Mouse (Mus musculus) left cerebral cortex, postnatal 25 days (tissue): ENCODE measurements around the gene Arhgef1. TPM values are rescaled to one million over a fixed set of nuclear protein-coding genes. Genes with fewer than 3 reads are reported as not detected.

Experiments
- DNase-seq, 2 experiments: peaks; one replicate each; pipeline ENCODE4 v3.0.0; 2022; ENCODE audit warnings: low spot score in 2 of 2, mixed read lengths in 1 of 2
- intact Hi-C: fragments of 180-260 bp; cut with DNase I; formaldehyde crosslinking; loops from one replicate; pipeline ENCODE4 v1.15.1; 2025
- total RNA-seq, 2 experiments: library from RNA; stranded (reverse); gene quantifications; 2 replicates each; pipeline ENCODE4 v1.2.3; 2021

Gene Arhgef1
- total RNA-seq, 2 experiments from 2014 or later, result 70.5 to 79.1 TPM

DNA sequence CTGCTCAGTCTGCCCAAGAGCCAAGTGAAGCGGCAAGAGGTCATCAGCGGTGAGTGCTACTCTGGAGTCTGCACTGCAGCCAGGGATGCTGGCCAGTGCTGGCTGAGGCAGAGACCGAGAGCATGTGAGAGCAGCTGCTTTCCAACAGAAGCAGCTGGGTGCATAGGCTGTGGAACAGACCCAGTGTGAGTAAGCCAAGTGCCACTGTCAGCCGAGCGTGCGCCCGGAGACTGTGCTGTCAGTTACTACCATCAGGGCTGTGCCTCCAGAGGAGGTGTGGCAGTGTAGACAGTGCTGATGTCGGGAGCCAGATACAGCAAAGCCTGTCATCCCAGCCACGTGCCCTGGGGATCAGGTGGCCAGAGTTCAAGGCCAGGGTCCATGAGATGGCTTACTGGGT lies 17.0 kb downstream of the Arhgef1 start:
- intact Hi-C loops, result no loop called here
- peak in 1 of 2 experiments; percentile 45 for DNase-seq

GRCm38 (mm10) chr7:24930475-24930874 lies 27.8 kb downstream of the Arhgef1 start:
- intact Hi-C loops, result no loop called here
- no peak for DNase-seq

GRCm38 (mm10) chr7:24931651-24932050 lies 28.9 kb downstream of the Arhgef1 start:
- intact Hi-C loops, result no loop called here
- DNase-seq, result no peak

GRCm38 (mm10) chr7:24943641-24944040 lies 40.9 kb downstream of the Arhgef1 start:
- intact Hi-C loops, result no loop called here
- no peak for DNase-seq

DNA sequence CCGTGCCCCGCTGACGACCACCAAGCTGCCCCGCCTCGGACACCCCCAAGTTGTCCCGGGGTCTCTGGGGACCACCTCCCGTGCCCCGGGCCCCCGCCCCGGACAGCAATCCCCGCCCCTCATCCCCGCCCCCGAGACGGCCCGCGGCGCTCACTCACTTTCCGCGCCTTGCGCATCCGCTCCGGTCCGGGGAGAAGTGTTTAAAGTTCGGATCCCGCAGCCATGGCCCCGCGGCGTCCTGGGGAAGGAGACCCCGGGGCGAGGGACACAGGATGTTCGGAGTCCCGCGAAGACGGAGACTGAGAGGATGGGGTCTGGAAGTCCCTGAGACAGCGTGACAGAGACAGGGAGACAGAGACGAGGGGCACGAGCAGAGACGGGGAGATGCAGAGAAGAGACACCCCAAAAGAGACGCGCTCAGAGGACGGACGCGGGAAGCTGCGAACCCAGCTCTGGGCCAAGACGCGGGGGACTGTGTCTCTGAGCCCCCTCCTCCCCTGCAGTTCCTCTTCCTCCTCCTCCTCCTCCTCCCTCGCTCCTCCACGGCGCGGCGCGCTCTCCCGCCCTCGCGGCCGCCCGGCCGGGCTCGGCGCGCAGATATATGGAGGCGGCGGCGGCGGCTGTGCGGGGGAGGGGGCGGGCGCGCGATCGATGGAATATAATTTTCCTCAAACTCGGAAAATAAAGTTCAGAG lies 41.7 kb downstream of the Arhgef1 start, which contains the start of gene Gm4881:
Gene Gm4881 (minus strand): TSS at position 238 of the 694 bp plus-strand sequence.
- intact Hi-C loops, result no loop called here
- no peak for DNase-seq

GRCm38 (mm10) chr7:24947316-24948048 lies 44.8 kb downstream of the Arhgef1 start:
- no peak for DNase-seq
- intact Hi-C loops, result no loop called here

GRCm38 (mm10) chr7:24948774-24949173 lies 46.1 kb downstream of the Arhgef1 start:
- intact Hi-C loops, result no loop called here
- no peak for DNase-seq

DNA sequence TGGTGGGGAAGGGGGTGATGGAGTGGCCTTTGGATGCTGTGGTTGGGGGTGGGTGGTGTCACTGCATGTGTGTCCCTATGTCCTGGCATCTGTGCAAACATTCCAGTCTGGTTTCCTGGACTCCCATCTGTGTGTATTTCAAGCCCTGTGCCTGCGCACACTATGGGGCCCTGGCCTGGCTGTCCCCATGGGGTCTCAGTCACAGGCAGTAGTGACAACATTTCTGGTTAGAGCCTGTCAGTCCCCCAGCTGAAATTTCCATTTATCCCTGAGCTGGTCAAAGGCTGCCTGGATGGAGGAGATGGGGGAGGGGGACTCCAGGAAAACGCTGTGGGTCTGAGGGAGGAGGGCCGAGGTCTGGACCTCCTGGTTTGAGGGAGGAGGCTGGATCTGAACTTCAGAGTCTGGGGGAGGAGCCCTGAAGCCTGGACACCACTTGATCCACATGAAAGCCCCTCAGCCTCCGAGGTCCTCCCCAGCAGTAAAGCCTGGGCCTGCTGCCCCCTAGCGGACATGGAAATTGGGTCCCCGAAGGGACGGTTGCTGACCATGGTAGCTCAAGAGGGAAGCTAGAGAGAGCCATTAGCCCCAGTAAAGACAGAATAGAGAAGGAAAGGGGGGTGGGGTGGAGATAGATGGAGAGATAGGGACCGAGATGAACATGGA lies 47.4 kb downstream of the Arhgef1 start:
- peak; percentile 53 to 54 for DNase-seq
- intact Hi-C loops, result loop anchor here (5.0 kb wide), 2 partner anchors 43 to 58 kb away; no protein-coding TSS in a partner anchor

DNA sequence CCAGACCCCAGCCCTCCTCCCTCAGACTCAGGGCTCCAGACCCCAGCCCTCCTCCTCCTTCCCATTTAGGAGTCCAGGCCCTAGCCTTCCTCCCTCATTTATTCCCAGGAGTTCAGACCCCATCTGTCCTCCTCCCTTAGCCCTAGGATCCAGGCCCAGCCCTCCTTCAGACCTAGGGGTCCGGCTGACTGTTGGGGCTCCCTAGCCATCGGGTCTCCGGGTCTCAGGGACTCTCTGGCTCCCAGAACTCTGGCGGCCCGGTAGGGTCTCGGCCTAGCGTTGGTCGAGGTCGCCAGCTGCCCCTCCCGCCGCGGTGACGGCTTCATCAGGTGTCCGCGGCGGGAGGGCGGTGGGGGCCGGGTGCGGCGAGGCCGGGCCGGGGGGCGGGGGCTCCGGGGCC lies 51.3 kb downstream of the Arhgef1 start:
- intact Hi-C loops, result loop anchor here (5.0 kb wide), 2 partner anchors 47 to 62 kb away; no protein-coding TSS in a partner anchor
- DNase-seq, result no peak

GRCm38 (mm10) chr7:24954450-24954849 lies 51.7 kb downstream of the Arhgef1 start:
- no peak for DNase-seq
- intact Hi-C loops, result loop anchor here (5.0 kb wide), 2 partner anchors 47 to 62 kb away; no protein-coding TSS in a partner anchor

DNA sequence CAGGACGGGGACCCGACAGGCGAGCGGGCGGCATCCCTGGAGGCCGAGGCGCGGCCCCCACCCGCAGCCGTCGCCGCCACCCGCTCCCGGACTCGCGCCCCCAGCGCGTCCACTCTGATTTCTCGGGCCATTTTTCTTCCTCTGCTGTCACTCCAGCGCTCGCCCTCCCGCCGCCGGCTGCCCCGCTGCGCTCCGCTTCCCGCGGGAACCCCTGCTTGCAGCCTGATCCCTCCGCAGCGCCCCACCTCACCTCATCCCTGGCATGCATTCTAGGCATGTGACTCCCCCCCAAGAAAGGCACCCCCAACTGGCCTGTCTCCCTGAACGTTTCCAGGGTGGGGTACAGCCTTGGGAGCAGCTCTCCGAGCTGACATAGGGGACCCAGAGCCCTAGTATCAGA lies 52.5 kb downstream of the Arhgef1 start:
- intact Hi-C loops, result no loop called here
- DNase-seq, result no peak

DNA sequence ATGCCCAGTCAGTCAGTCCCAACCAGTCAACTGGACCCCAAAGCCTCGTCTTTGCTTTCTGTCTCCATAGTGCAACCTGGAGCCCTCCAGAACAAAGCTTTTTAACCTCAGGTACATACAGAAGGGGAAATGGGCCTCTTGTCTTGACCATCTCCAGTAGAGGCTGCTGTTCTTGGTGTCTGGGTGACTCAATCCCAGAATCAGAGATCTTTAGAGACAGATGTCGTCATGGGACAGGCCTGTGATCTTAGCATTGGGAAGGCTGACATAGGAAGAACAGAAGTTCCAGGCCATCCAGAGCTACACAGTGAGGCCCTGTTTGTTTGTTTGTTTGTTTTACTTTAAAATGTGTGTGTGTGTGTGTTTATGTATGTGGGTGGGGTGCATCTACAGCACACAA lies 61.6 kb downstream of the Arhgef1 start:
- no peak for DNase-seq
- intact Hi-C loops, result loop anchor here (10.0 kb wide), 1 partner anchor 369 kb away; no protein-coding TSS in a partner anchor

DNA sequence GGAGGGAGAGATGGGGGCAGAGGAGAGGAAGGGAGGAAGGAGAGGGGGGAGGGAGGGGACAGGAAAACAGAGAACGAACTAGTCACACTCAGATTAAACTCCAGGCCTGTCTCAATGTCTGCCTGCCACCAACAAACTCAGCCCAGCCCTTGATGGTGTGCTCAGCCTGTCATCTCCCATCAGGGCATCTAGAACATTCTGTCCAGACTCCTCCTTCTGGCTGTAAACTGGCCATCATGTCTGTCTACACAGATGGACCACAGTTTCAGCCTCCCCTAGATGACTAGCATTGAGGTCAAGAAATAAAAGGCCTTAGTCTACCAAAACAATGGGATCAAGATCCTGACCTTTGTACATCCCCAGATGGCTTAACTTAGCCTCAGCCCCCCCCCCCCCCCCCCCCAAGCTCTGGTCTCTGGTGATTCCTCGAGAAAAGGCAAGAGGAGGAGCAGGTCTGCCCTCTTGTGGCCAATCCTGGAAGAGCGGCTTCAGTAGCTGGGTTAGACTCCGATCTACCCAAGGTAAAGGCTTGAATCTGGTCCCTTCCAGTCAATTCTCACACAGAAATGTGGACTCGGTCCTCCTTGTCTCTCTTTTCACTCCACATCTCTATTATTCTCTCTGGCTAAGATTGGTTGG lies 62.3 kb downstream of the Arhgef1 start:
- DNase-seq, result peak; percentile 88 to 89
- intact Hi-C loops, result loop anchor here (5.0 to 10.0 kb wide), 2 partner anchors 148 to 370 kb away; no protein-coding TSS in a partner anchor

DNA sequence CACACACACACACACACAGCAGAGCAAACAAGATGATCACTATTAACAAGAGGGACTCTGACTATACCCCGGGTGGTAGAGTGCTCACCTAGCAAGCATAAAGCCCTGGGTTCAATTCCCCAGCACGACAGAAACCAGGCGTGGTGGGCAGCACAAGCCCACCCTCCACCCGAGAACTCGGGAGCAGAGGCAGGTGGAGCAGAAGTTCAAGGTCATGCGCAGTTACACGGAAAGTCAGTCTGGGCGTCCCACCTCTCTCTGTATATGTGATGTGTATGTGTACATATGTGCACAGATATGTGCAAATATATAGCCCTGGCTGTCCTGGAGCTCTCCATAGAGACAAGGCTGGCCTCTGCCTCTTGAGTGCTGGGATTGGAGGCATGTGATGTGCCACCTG lies 65.3 kb downstream of the Arhgef1 start:
- intact Hi-C loops, result loop anchor here (5.0 to 10.0 kb wide), 2 partner anchors 151 to 373 kb away; no protein-coding TSS in a partner anchor
- no peak for DNase-seq

GRCm38 (mm10) chr7:24968463-24968862 lies 65.8 kb downstream of the Arhgef1 start:
- intact Hi-C loops, result loop anchor here (5.0 to 10.0 kb wide), 2 partner anchors 151 to 374 kb away; no protein-coding TSS in a partner anchor
- DNase-seq, result no peak

GRCm38 (mm10) chr7:24969805-24970204 lies 67.1 kb downstream of the Arhgef1 start:
- DNase-seq, result peak in 1 of 2 experiments; percentile 72
- intact Hi-C loops, result loop anchor here (2.0 to 10.0 kb wide), 4 partner anchors 67 to 375 kb away; partner anchors contain the start of gene Arhgef1

- intact Hi-C loops, result loop anchor here (2.0 kb wide), 2 partner anchors 68 to 80 kb away; partner anchors contain the start of gene Arhgef1
- DNase-seq, result no peak
These were observed 67.6 kb downstream of the Arhgef1 start for GRCm38 (mm10) chr7:24970341-24970740.

DNA sequence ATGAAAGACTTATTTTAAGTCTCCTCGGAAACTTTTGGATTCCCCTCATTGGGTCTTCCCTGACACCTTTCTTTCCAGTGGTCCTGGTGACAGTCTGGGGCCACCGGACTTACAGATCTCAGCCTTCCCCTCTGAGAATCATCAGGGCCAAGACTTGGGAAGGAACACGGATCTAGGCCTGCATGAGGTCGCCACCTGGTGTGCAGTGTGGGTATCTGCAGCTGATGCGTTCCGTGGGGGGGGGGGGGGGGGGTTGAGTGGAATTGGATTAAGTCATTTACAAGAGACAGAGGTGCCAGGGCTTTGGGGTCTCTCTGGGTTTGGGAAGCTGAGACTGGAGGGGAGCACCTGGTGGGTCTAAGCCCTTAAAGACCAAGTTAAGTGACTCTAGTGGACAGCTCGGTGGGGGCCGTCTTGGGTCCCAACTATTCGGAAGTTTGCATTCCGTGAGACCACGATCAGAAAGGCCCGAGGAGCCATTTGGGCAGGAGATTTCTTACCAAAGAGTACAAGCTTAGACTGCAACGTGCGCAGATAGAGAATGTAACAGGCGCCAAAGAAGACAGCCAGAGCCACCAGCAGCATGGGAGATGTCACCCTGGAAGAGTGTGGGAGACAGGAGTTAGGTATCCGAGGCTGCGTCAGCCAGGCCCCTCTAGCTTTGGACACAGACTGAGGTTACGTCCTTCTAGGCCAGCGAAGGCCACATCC lies 68.7 kb downstream of the Arhgef1 start:
- intact Hi-C loops, result loop anchor here (2.0 kb wide), 2 partner anchors 69 to 81 kb away; partner anchors contain the start of gene Arhgef1

More for the DNA sequence above, 68.7 kb downstream of the Arhgef1 start:
- DNase-seq, result peak in 1 of 2 experiments; percentile 54
